Mouse (Mus musculus) limb, embryonic 15.5 days (tissue): ENCODE data around the gene Rpl3l. TPM values are rescaled to one million over a fixed set of nuclear protein-coding genes. Genes with fewer than 3 reads are reported as not detected.
A peak's percentile ranks its signal among the peaks of the same experiment; 100 is the strongest.

Source experiments
- ATAC-seq: fragments of 200-750 bp; cut with Nextera tagmentation; 2 replicates; pipeline ENCODE4 v1.8.0; 2017; ENCODE audit warnings: low read depth, moderate TSS enrichment; ENCODE audit not compliant: insufficient number of reproducible peaks, low FRiP score, low TSS enrichment
- H3K27ac ChIP-seq: fragments of 300-500 bp; sonication (generic); 2 replicates; pipeline ENCODE4 v1.5.1; 2015; ENCODE audit warnings: moderate library complexity, mild to moderate bottlenecking, inconsistent platforms
- H3K27me3 ChIP-seq: fragments of 300-500 bp; sonication (generic); 2 replicates; pipeline ENCODE4 v1.6.1; 2015; ENCODE audit warnings: inconsistent platforms
- H3K36me3 ChIP-seq: fragments of 300-500 bp; sonication (generic); 2 replicates; pipeline ENCODE4 v1.6.1; 2015; ENCODE audit warnings: inconsistent platforms
- H3K4me1 ChIP-seq: fragments of 300-500 bp; sonication (generic); 2 replicates; pipeline ENCODE4 v1.6.1; 2015; ENCODE audit warnings: inconsistent platforms
- H3K4me2 ChIP-seq: fragments of 300-500 bp; sonication (generic); 2 replicates; pipeline ENCODE4 v1.6.1; 2015; ENCODE audit warnings: mild to moderate bottlenecking, inconsistent platforms
- H3K4me3 ChIP-seq: fragments of 300-500 bp; sonication (generic); 2 replicates; pipeline ENCODE4 v1.5.1; 2015; ENCODE audit warnings: mild to moderate bottlenecking, inconsistent platforms
- H3K9ac ChIP-seq: fragments of 300-500 bp; sonication (generic); 2 replicates; pipeline ENCODE4 v1.6.1; 2015; ENCODE audit warnings: inconsistent platforms
- H3K9me3 ChIP-seq: fragments of 300-500 bp; sonication (generic); 2 replicates; pipeline ENCODE4 v1.6.1; 2016; ENCODE audit warnings: inconsistent platforms
- WGBS: fragments of 180-500 bp; shearing (Covaris S2); methylation state at CpG from one replicate; pipeline ENCODE4 v1.1.7; 2015; 5-methylcytosine and 5-hydroxymethylcytosine counted together
- polyA plus RNA-seq: library from polyadenylated mRNA; unstranded; fragments of >200 nt; fragmentation: Nextera tagmentation; extraction: Ambion mirVana; gene quantifications from 2 replicates; pipeline ENCODE4 v1.2.1, GENCODE M21; 2015

Rpl3l gene
- polyA plus RNA-seq, 1 experiment from 2014 or later: not detected

- Histone ChIP-seq H3K36me3 (no peaks in the 10 kb centered on the region), H3K9ac (no peak overlapping the region), H3K4me3 (no peak overlapping the region), H3K4me1 (peaks cover 37% of the 10 kb centered on the region), H3K27me3 (peaks cover 60% of the 10 kb centered on the region), H3K27ac (no peak overlapping the region), H3K4me2 (no peak overlapping the region), H3K9me3 (no peaks in the 10 kb centered on the region)
- 18% methylated on average over 4 of the region's 4 CpGs for WGBS
- no peak for ATAC-seq
Measured at GRCm38 (mm10) chr17:24751528-24751927, 23.9 kb downstream of the Rpl3l start.

GRCm38 (mm10) chr17:24752415-24753394 lies 25.1 kb downstream of the Rpl3l start, which contains the start of gene Hs3st6:
Gene Hs3st6, plus strand, starts transcription at chr17:24752988.
- 1% methylated on average over 80 of the region's 82 CpGs for WGBS
- no peaks in the 10 kb centered on the region for H3K9me3 ChIP-seq

GRCm38 (mm10) chr17:24757394-24757793 lies 29.8 kb downstream of the Rpl3l start:
- Histone ChIP-seq H3K4me1 (peaks cover 39% of the 10 kb centered on the region), H3K9me3 (no peaks in the 10 kb centered on the region), H3K4me3 (no peak overlapping the region), H3K27me3 (peaks cover 34% of the 10 kb centered on the region), H3K4me2 (no peak overlapping the region), H3K9ac (no peak overlapping the region), H3K27ac (no peak overlapping the region), H3K36me3 (no peaks in the 10 kb centered on the region)
- WGBS: 93% methylated on average over 1 of the region's 1 CpGs
- ATAC-seq: no peak

More at GRCm38 (mm10) chr17:24752415-24753394, 25.1 kb downstream of the Rpl3l start, which contains the start of gene Hs3st6:
- H3K27ac ChIP-seq: no peak within 1 kb of the TSS
- peak within 1 kb of the TSS; percentile 50 for H3K4me3 ChIP-seq
- peak within 1 kb of the TSS; percentile 97 for H3K4me2 ChIP-seq
- H3K27me3 ChIP-seq: peaks cover 60% of the 10 kb centered on the region
- peak within 1 kb of the TSS; percentile 14; the same call in 1 of the 2 replicates for H3K9ac ChIP-seq
- ATAC-seq: peak; percentile 57
- H3K36me3 ChIP-seq: no peaks in the 10 kb centered on the region
- H3K4me1 ChIP-seq: peaks cover 27% of the 10 kb centered on the region

GRCm38 (mm10) chr17:24761121-24761520 lies 33.5 kb downstream of the Rpl3l start:
- ATAC-seq: peak; percentile 46; the same call in 1 of the 2 replicates
- peaks cover 28% of the 10 kb centered on the region for H3K4me1 ChIP-seq
- H3K27me3 ChIP-seq: no peaks in the 10 kb centered on the region
- 17% methylated on average over 5 of the region's 5 CpGs for WGBS
- no peak overlapping the region for H3K4me2 ChIP-seq
- no peaks in the 10 kb centered on the region for H3K9me3 ChIP-seq
- H3K27ac ChIP-seq: peak overlapping the region; percentile 1; the same call in 1 of the 2 replicates
- no peaks in the 10 kb centered on the region for H3K36me3 ChIP-seq
- H3K9ac ChIP-seq: no peak overlapping the region
- H3K4me3 ChIP-seq: no peak overlapping the region

GRCm38 (mm10) chr17:24765016-24765905 lies 37.6 kb downstream of the Rpl3l start:
- Histone ChIP-seq H3K4me2 (no peak overlapping the region), H3K4me3 (no peak overlapping the region), H3K4me1 (peaks cover 26% of the 10 kb centered on the region; the same call in 1 of the 2 replicates), H3K36me3 (no peaks in the 10 kb centered on the region), H3K9ac (no peak overlapping the region), H3K27ac (no peak overlapping the region), H3K27me3 (no peaks in the 10 kb centered on the region), H3K9me3 (no peaks in the 10 kb centered on the region)
- no peak for ATAC-seq
- WGBS: 39% methylated on average over 21 of the region's 22 CpGs

GRCm38 (mm10) chr17:24766266-24766875 lies 38.8 kb downstream of the Rpl3l start:
- H3K27ac ChIP-seq: no peak overlapping the region
- no peak overlapping the region for H3K4me2 ChIP-seq
- H3K4me1 ChIP-seq: peaks cover 20% of the 10 kb centered on the region; the same call in 1 of the 2 replicates
- no peak for ATAC-seq
- no peaks in the 10 kb centered on the region for H3K27me3 ChIP-seq
- 32% methylated on average over 12 of the region's 12 CpGs for WGBS
- H3K4me3 ChIP-seq: no peak overlapping the region
- no peak overlapping the region for H3K9ac ChIP-seq
- H3K36me3 ChIP-seq: no peaks in the 10 kb centered on the region
- H3K9me3 ChIP-seq: no peaks in the 10 kb centered on the region

GRCm38 (mm10) chr17:24769146-24769545 lies 41.5 kb downstream of the Rpl3l start:
- Histone ChIP-seq H3K4me2 (no peak overlapping the region), H3K9me3 (no peaks in the 10 kb centered on the region), H3K4me3 (no peak overlapping the region), H3K27me3 (no peaks in the 10 kb centered on the region), H3K9ac (no peak overlapping the region), H3K27ac (no peak overlapping the region), H3K36me3 (no peaks in the 10 kb centered on the region), H3K4me1 (peaks cover 10% of the 10 kb centered on the region; the same call in 1 of the 2 replicates)
- ATAC-seq: no peak
- 26% methylated on average over 3 of the region's 3 CpGs for WGBS

- H3K27me3 ChIP-seq: no peaks in the 10 kb centered on the region
- no peaks in the 10 kb centered on the region for H3K4me1 ChIP-seq
- H3K4me3 ChIP-seq: no peak overlapping the region
- no peak overlapping the region for H3K9ac ChIP-seq
- no peak overlapping the region for H3K27ac ChIP-seq
- no peaks in the 10 kb centered on the region for H3K9me3 ChIP-seq
- H3K4me2 ChIP-seq: no peak overlapping the region
- WGBS: 82% methylated on average over 5 of the region's 5 CpGs
- no peaks in the 10 kb centered on the region for H3K36me3 ChIP-seq
- no peak for ATAC-seq
Measured at GRCm38 (mm10) chr17:24773241-24773640, 45.6 kb downstream of the Rpl3l start.

- Histone ChIP-seq H3K4me1 (no peaks in the 10 kb centered on the region), H3K4me3 (no peak overlapping the region), H3K4me2 (no peak overlapping the region), H3K36me3 (no peaks in the 10 kb centered on the region), H3K9ac (no peak overlapping the region), H3K27me3 (no peaks in the 10 kb centered on the region), H3K9me3 (no peaks in the 10 kb centered on the region), H3K27ac (no peak overlapping the region)
- no peak for ATAC-seq
- WGBS: 79% methylated on average over 8 of the region's 8 CpGs
Measured at GRCm38 (mm10) chr17:24775173-24775572, 47.6 kb downstream of the Rpl3l start.

- no peak for ATAC-seq
- Histone ChIP-seq H3K36me3 (no peaks in the 10 kb centered on the region), H3K27me3 (no peaks in the 10 kb centered on the region), H3K9me3 (no peaks in the 10 kb centered on the region), H3K9ac (no peak overlapping the region), H3K4me3 (no peak overlapping the region), H3K4me2 (no peak overlapping the region), H3K4me1 (no peaks in the 10 kb centered on the region), H3K27ac (no peak overlapping the region)
- WGBS: 72% methylated on average over 2 of the region's 2 CpGs
Measured at GRCm38 (mm10) chr17:24777073-24777472, 49.5 kb downstream of the Rpl3l start.

GRCm38 (mm10) chr17:24780821-24781220 lies 53.2 kb downstream of the Rpl3l start:
- no peak for ATAC-seq
- no peaks in the 10 kb centered on the region for H3K27me3 ChIP-seq
- H3K4me2 ChIP-seq: no peak overlapping the region
- no peaks in the 10 kb centered on the region for H3K36me3 ChIP-seq
- no peak overlapping the region for H3K27ac ChIP-seq
- no peaks in the 10 kb centered on the region for H3K9me3 ChIP-seq
- H3K4me1 ChIP-seq: no peaks in the 10 kb centered on the region
- no peak overlapping the region for H3K9ac ChIP-seq
- WGBS: 86% methylated on average over 2 of the region's 2 CpGs
- no peak overlapping the region for H3K4me3 ChIP-seq
